Mouse (Mus musculus) liver, embryonic 11.5 days (tissue): ENCODE measurements at regions not wholly inside any gene's neighbourhood (a gene's known extent, or its start where the extent isn't known, plus 50 kb on each side); places are given as distances from the start of the nearest gene placed in this dataset.

Experiments
- ATAC-seq: fragments of 200-750 bp; cut with Nextera tagmentation; replicated peaks from 2 replicates; pipeline ENCODE4 v1.8.0; 2017; ENCODE audit warnings: moderate number of reproducible peaks, mild to moderate bottlenecking, moderate TSS enrichment, moderate library complexity; ENCODE audit not compliant: low FRiP score
- DNase-seq: peaks from one replicate; pipeline ENCODE4 v3.0.0-alpha.2; 2017; ENCODE audit warnings: low spot score
- H3K27ac ChIP-seq: fragments of 300-500 bp; sonication (generic); 2 replicates; pipeline ENCODE4 v1.5.1; 2014; ENCODE audit warnings: mild to moderate bottlenecking, low read depth, low read length, control low read depth
- H3K27me3 ChIP-seq: fragments of 300-500 bp; sonication (generic); replicated peaks from 2 replicates; pipeline ENCODE4 v1.6.1; 2014; ENCODE audit warnings: low read length, mixed read lengths; ENCODE audit not compliant: control insufficient read depth, insufficient read depth
- H3K36me3 ChIP-seq: fragments of 300-500 bp; sonication (generic); 2 replicates; pipeline ENCODE4 v1.6.1; 2014; ENCODE audit warnings: mild to moderate bottlenecking, low read length, moderate library complexity, mixed read lengths; ENCODE audit not compliant: control insufficient read depth, insufficient read depth
- H3K4me1 ChIP-seq: fragments of 300-500 bp; sonication (generic); replicated peaks from 2 replicates; pipeline ENCODE4 v1.6.1; 2014; ENCODE audit warnings: low read length, mixed read lengths; ENCODE audit not compliant: control insufficient read depth, insufficient read depth
- H3K4me2 ChIP-seq: fragments of 300-500 bp; sonication (generic); 2 replicates; pipeline ENCODE4 v1.6.1; 2014; ENCODE audit warnings: mild to moderate bottlenecking, control low read depth, moderate library complexity
- H3K4me3 ChIP-seq: fragments of 300-500 bp; sonication (generic); 2 replicates; pipeline ENCODE4 v1.5.1; 2014; ENCODE audit warnings: low read depth, low read length, control low read depth
- H3K9ac ChIP-seq: fragments of 300-500 bp; sonication (generic); 2 replicates; pipeline ENCODE4 v1.6.1; 2014; ENCODE audit warnings: low read depth, low read length, control low read depth
- H3K9me3 ChIP-seq: fragments of 300-500 bp; sonication (generic); 2 replicates; pipeline ENCODE4 v1.6.1; 2016; ENCODE audit warnings: low read length, inconsistent platforms, mixed read lengths; ENCODE audit not compliant: control insufficient read depth
- WGBS: fragments of 180-500 bp; shearing (Covaris S2); extraction: QIAGEN DNeasy Blood & Tissue Kit; methylation state at CpG from one replicate; pipeline ENCODE4 v1.1.7; 2014; 5-methylcytosine and 5-hydroxymethylcytosine counted together

GRCm38 (mm10) chr7:137888731-137889130 is 451.3 kb downstream of the Glrx3 start:
- no peak for ATAC-seq
- Histone ChIP-seq H3K9ac (no peak overlapping the region), H3K4me2 (no peak overlapping the region), H3K4me3 (no peak overlapping the region), H3K27me3 (no peaks in the 10 kb centered on the region), H3K36me3 (no peaks in the 10 kb centered on the region), H3K9me3 (no peaks in the 10 kb centered on the region), H3K4me1 (no peaks in the 10 kb centered on the region), H3K27ac (no peak overlapping the region)
- WGBS, result 81% methylated on average over 11 of the region's 11 CpGs
- no peak for DNase-seq

DNA sequence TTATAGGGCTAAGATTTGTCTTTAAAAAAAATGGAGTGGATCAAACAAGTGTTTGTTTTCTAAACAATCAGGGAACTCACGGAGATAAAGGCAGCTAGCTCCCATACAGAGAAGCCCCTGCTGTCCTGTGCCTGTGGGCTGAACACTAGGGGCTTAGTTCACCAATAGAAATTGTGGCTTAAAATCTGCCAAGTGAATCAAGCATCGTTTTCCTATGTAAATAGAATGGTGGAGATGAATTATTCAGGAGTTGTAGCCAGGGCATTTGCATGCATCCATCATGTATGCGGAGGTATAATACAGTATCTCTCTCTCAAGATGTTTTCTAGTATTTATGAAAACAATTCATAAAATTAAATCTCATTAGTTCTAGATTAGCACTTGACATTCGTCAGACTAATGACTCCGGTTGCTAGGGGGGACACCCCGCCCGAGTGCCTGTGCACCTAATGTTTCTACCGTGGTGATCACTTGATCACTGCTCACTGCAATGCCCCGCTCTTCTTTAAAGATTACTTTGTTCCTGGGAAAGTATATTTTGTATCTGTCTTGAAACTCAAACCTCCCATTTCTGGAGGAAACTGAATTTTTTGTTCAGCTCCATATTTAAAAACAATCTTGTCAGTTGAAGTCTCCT is 469.1 kb downstream of the Glrx3 start:
- no peak overlapping the region for H3K27ac ChIP-seq
- WGBS, result 74% methylated on average over 9 of the region's 9 CpGs
- no peaks in the 10 kb centered on the region for H3K9me3 ChIP-seq
- H3K4me2 ChIP-seq, result no peak overlapping the region
- no peak overlapping the region for H3K9ac ChIP-seq
- H3K4me1 ChIP-seq, result no peaks in the 10 kb centered on the region
- no peaks in the 10 kb centered on the region for H3K36me3 ChIP-seq
- no peaks in the 10 kb centered on the region for H3K27me3 ChIP-seq
- DNase-seq, result no peak
- no peak overlapping the region for H3K4me3 ChIP-seq
- ATAC-seq, result no peak

GRCm38 (mm10) chr7:137909456-137909855 is 472.0 kb downstream of the Glrx3 start:
- no peak for DNase-seq
- Histone ChIP-seq H3K9me3 (no peaks in the 10 kb centered on the region), H3K4me3 (no peak overlapping the region), H3K4me1 (no peaks in the 10 kb centered on the region), H3K36me3 (no peaks in the 10 kb centered on the region), H3K9ac (no peak overlapping the region), H3K27ac (no peak overlapping the region), H3K4me2 (no peak overlapping the region), H3K27me3 (no peaks in the 10 kb centered on the region)
- no peak for ATAC-seq
- WGBS, result 51% methylated on average over 3 of the region's 3 CpGs

DNA sequence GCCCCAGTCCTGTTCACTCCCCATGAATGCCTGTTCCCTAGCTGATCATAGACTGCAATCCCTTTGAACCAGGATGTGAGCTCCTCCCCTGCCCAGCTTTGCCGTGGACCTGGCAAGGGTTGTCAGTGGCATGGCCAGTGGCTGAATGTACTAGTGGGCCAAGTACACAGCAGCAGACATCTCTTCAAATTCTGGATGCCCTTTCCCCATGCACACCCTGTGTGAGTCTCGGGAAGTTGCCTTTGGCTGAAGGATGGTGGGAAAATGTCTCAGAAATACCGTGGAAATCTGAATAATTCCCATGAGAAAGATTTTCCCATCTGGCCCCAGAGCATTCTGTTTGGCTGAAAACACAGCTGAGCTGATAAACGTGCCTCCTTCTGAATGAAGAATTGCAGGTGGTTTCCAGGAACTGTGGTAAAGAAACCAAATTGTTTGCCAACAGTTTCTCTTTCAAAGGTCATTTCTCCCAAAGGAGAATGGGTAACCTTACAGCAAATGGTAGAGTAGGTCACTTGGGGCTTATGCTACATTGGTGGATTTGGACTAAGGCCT is 476.2 kb downstream of the Glrx3 start:
- Histone ChIP-seq H3K27me3 (no peaks in the 10 kb centered on the region), H3K27ac (no peak overlapping the region), H3K4me2 (no peak overlapping the region), H3K9ac (no peak overlapping the region), H3K9me3 (no peaks in the 10 kb centered on the region), H3K4me3 (no peak overlapping the region), H3K36me3 (no peaks in the 10 kb centered on the region), H3K4me1 (no peaks in the 10 kb centered on the region)
- no peak for DNase-seq
- ATAC-seq, result no peak
- WGBS, result 62% methylated on average over 4 of the region's 4 CpGs

GRCm38 (mm10) chr7:137914506-137914905 is 477.1 kb downstream of the Glrx3 start:
- Histone ChIP-seq H3K27ac (no peak overlapping the region), H3K4me1 (no peaks in the 10 kb centered on the region), H3K36me3 (no peaks in the 10 kb centered on the region), H3K9ac (no peak overlapping the region), H3K27me3 (no peaks in the 10 kb centered on the region), H3K9me3 (no peaks in the 10 kb centered on the region), H3K4me3 (no peak overlapping the region), H3K4me2 (no peak overlapping the region)
- no peak for ATAC-seq
- WGBS, result 85% methylated on average over 5 of the region's 5 CpGs
- DNase-seq, result no peak

- WGBS, result 75% methylated on average over 1 of the region's 1 CpGs
- ATAC-seq, result no peak
Observed at GRCm38 (mm10) chr7:137916351-137916750, 478.9 kb downstream of the Glrx3 start.

GRCm38 (mm10) chr7:137924464-137925167 is 472.9 kb downstream of the Tcerg1l start:
- H3K9me3 ChIP-seq, result no peaks in the 10 kb centered on the region
- no peak overlapping the region for H3K4me2 ChIP-seq
- no peak for DNase-seq
- 59% methylated on average over 7 of the region's 7 CpGs for WGBS
- H3K4me1 ChIP-seq, result no peaks in the 10 kb centered on the region
- H3K4me3 ChIP-seq, result no peak overlapping the region
- no peak overlapping the region for H3K27ac ChIP-seq
- no peak for ATAC-seq
- H3K9ac ChIP-seq, result no peak overlapping the region
- no peaks in the 10 kb centered on the region for H3K36me3 ChIP-seq
- H3K27me3 ChIP-seq, result no peaks in the 10 kb centered on the region

More at GRCm38 (mm10) chr7:137916351-137916750, 478.9 kb downstream of the Glrx3 start:
- DNase-seq, result no peak
- no peaks in the 10 kb centered on the region for H3K9me3 ChIP-seq
- no peak overlapping the region for H3K4me3 ChIP-seq
- no peaks in the 10 kb centered on the region for H3K4me1 ChIP-seq
- H3K36me3 ChIP-seq, result no peaks in the 10 kb centered on the region
- H3K27ac ChIP-seq, result no peak overlapping the region
- no peak overlapping the region for H3K9ac ChIP-seq
- H3K4me2 ChIP-seq, result no peak overlapping the region
- no peaks in the 10 kb centered on the region for H3K27me3 ChIP-seq

DNA sequence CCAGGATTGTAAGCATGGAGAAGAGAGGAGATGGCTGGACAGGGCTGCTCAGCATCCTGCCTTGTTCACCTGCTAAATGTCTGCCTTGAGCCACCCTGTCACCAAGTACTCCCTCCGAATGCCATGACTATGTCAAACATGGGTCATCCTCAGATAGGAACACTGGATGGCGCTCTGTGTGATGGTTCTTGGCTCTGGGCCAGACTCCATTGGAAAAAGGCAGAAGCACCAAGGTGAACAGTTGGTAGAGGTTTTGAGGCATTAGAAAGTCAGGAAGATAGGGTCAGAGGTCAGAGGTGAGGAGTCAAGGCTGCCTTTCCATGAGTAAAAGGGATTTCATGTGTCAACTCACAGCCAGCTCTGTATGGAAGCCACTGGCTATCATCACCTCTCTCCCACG is 471.9 kb downstream of the Tcerg1l start:
- H3K4me2 ChIP-seq, result no peak overlapping the region
- 56% methylated on average over 3 of the region's 3 CpGs for WGBS
- H3K9ac ChIP-seq, result no peak overlapping the region
- H3K27ac ChIP-seq, result no peak overlapping the region
- H3K4me1 ChIP-seq, result no peaks in the 10 kb centered on the region
- no peaks in the 10 kb centered on the region for H3K9me3 ChIP-seq
- no peaks in the 10 kb centered on the region for H3K27me3 ChIP-seq
- DNase-seq, result no peak
- no peaks in the 10 kb centered on the region for H3K36me3 ChIP-seq
- H3K4me3 ChIP-seq, result no peak overlapping the region
- no peak for ATAC-seq

DNA sequence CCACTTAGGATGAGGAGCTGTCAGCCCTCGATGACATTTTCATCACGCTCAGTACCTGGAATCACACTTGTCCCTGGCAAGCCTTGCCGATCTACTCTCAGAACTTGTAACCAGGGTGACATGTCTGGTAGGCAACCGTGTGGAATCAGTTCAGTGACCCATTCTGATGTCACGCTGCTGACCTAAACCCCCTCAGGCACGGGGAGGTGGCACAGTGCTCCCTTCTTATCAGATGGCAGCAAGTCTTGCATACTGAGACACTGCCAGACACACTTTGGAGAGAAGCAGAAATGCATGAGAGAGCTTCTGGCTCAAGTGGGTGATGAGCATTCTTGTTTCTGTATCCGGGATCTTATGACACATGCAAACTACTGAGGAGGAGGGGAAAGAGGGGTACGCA is 470.2 kb downstream of the Tcerg1l start:
- Histone ChIP-seq H3K36me3 (no peaks in the 10 kb centered on the region), H3K9ac (no peak overlapping the region)
- 76% methylated on average over 8 of the region's 8 CpGs for WGBS

More for the DNA sequence above, 470.2 kb downstream of the Tcerg1l start:
- ATAC-seq (no peak), DNase-seq (no peak)
- no peaks in the 10 kb centered on the region for H3K4me1 ChIP-seq
- H3K9me3 ChIP-seq, result no peaks in the 10 kb centered on the region
- no peak overlapping the region for H3K4me2 ChIP-seq
- no peak overlapping the region for H3K4me3 ChIP-seq
- H3K27me3 ChIP-seq, result no peaks in the 10 kb centered on the region
- H3K27ac ChIP-seq, result no peak overlapping the region
